ENCODE assay signal across 33 mouse cellular contexts in genomic region chr13:105279397-105280018, GRCm38 (mm10). TPM values are rescaled to one million over a fixed set of nuclear protein-coding genes. Genes with fewer than 3 reads are reported as not detected.
DNase-seq lines count a peak whose midpoint lies in the region; ATAC-seq lines count a peak whose summit lies in the region.
"Had no signal": no experiment of that assay in that cellular context is flagged by ENCODE, and none has a peak within 500 bp of the region (broad histone marks: within the 10 kb centered on the region; RNA-seq: fewer than 3 reads in every experiment).

No protein-coding gene starts in this region.

- no peaks in the 10 kb centered on the region for H3K9me3 ChIP-seq in embryonic facial prominence, embryonic 14.5 days (ENCODE audit: control insufficient read depth, low read length)
- H3K9me3 ChIP-seq in embryonic facial prominence, embryonic 10.5 days, result no peaks in the 10 kb centered on the region
- no peaks in the 10 kb centered on the region for H3K9me3 ChIP-seq in forebrain, embryonic 14.5 days (replicated peaks; ENCODE audit: control insufficient read depth, low read length)
- H3K9me3 ChIP-seq: embryonic facial prominence, embryonic 13.5 days; heart, embryonic 10.5 days; heart, embryonic 15.5 days; hindbrain, embryonic 12.5 days; intestine, embryonic 15.5 days; stomach, embryonic 15.5 days had no signal

- no peak overlapping the region for H3K9ac ChIP-seq in embryonic facial prominence, embryonic 14.5 days (ENCODE audit: low read depth, low read length)
- no peak overlapping the region for H3K9ac ChIP-seq in forebrain, embryonic 14.5 days (ENCODE audit: low read length)
- H3K9ac ChIP-seq: embryonic facial prominence, embryonic 13.5 days; heart, embryonic 15.5 days; hindbrain, embryonic 12.5 days; intestine, embryonic 15.5 days; stomach, embryonic 15.5 days had no signal

- peak; percentile 9 for DNase-seq in embryonic facial prominence, embryonic 14.5 days (ENCODE audit: low spot score)
- no peak for DNase-seq in embryonic facial prominence, embryonic 10.5 days (ENCODE audit: low spot score)
- peak; percentile 36 for DNase-seq in retina, postnatal 1 day
- no peak for DNase-seq in retina, embryonic 14.5 days (ENCODE audit: low spot score)
- DNase-seq in forebrain, embryonic 14.5 days (ENCODE audit: low spot score), result peak; percentile 29
- no peak for DNase-seq in liver
- DNase-seq: adrenal gland, postnatal 25 days; cerebellum, adult 11 months; cerebellum, adult 9-10 months; cerebellum, postnatal 36 days; embryo, embryonic 11 days; gastrocnemius, postnatal 14 days; heart, adult 11 months; kidney, adult 2 months; kidney, postnatal 4 days; layer of hippocampus, postnatal 36 days; lung, postnatal 4 days; thymus, postnatal 14 days had no signal

- peak; percentile 71; the same call in 1 of the 2 replicates for ATAC-seq in embryonic facial prominence, embryonic 14.5 days (ENCODE audit: low read depth)
- peak; percentile 42 for ATAC-seq in forebrain, embryonic 14.5 days
- peak; percentile 92 for ATAC-seq in megakaryocyte-erythroid progenitor cell, adult 5-6 weeks (replicated peaks; ENCODE audit: low FRiP score, low TSS enrichment, poor library complexity, severe bottlenecking)
- ATAC-seq in activated CD4-positive, CD25-positive, alpha-beta regulatory T cell, adult 4 months, result no peak
- ATAC-seq: hindbrain, postnatal 0 days; intestine, embryonic 15.5 days; lung, postnatal 0 days; midbrain, embryonic 16.5 days had no signal

- no peak overlapping the region for H3K27ac ChIP-seq in embryonic facial prominence, embryonic 14.5 days (replicated peaks; ENCODE audit: low read depth, low read length)
- H3K27ac ChIP-seq in embryonic facial prominence, embryonic 10.5 days (replicated peaks), result no peak overlapping the region
- H3K27ac ChIP-seq in forebrain, embryonic 14.5 days (ENCODE audit: low read depth, low read length), result no peak overlapping the region
- H3K27ac ChIP-seq: embryonic facial prominence, embryonic 13.5 days; heart, embryonic 10.5 days; heart, embryonic 15.5 days; hindbrain, embryonic 12.5 days; hindbrain, postnatal 0 days; intestine, embryonic 15.5 days; kidney, postnatal 0 days; stomach, embryonic 15.5 days had no signal

- H3K36me3 ChIP-seq in embryonic facial prominence, embryonic 14.5 days (ENCODE audit: control insufficient read depth, insufficient read depth, low read length), result no peaks in the 10 kb centered on the region
- no peaks in the 10 kb centered on the region for H3K36me3 ChIP-seq in embryonic facial prominence, embryonic 10.5 days (replicated peaks)
- no peaks in the 10 kb centered on the region for H3K36me3 ChIP-seq in forebrain, embryonic 14.5 days (ENCODE audit: control insufficient read depth, insufficient read depth, low read length)
- H3K36me3 ChIP-seq: embryonic facial prominence, embryonic 13.5 days; heart, embryonic 10.5 days; heart, embryonic 15.5 days; hindbrain, embryonic 12.5 days; intestine, embryonic 15.5 days; stomach, embryonic 15.5 days had no signal

- WGBS in embryonic facial prominence, embryonic 14.5 days, result 58% methylated on average over 8 of the region's 8 CpGs
- 52% methylated on average over 8 of the region's 8 CpGs for WGBS in embryonic facial prominence, embryonic 10.5 days
- 9% methylated on average over 8 of the region's 8 CpGs for WGBS in forebrain, embryonic 14.5 days

- H3K4me3 ChIP-seq in embryonic facial prominence, embryonic 14.5 days (ENCODE audit: low read depth, low read length), result no peak overlapping the region
- H3K4me3 ChIP-seq in embryonic facial prominence, embryonic 10.5 days, result no peak overlapping the region
- no peak overlapping the region for H3K4me3 ChIP-seq in forebrain, embryonic 14.5 days (ENCODE audit: low read depth, low read length)
- H3K4me3 ChIP-seq: embryonic facial prominence, embryonic 13.5 days; erythroblast, embryonic 14.5 days; heart, embryonic 10.5 days; heart, embryonic 15.5 days; hindbrain, embryonic 12.5 days; intestine, embryonic 15.5 days; stomach, embryonic 15.5 days had no signal

- no peak overlapping the region for H3K4me2 ChIP-seq in embryonic facial prominence, embryonic 14.5 days (ENCODE audit: low read depth, low read length)
- no peak overlapping the region for H3K4me2 ChIP-seq in forebrain, embryonic 14.5 days (ENCODE audit: low read length)
- H3K4me2 ChIP-seq: embryonic facial prominence, embryonic 13.5 days; heart, embryonic 15.5 days; hindbrain, embryonic 12.5 days; intestine, embryonic 15.5 days; midbrain, embryonic 11.5 days; stomach, embryonic 15.5 days had no signal

- no peaks in the 10 kb centered on the region for H3K27me3 ChIP-seq in embryonic facial prominence, embryonic 14.5 days (replicated peaks; ENCODE audit: control insufficient read depth, insufficient read depth, low read length)
- H3K27me3 ChIP-seq in embryonic facial prominence, embryonic 10.5 days (replicated peaks; ENCODE audit: low read depth, poor library complexity, severe bottlenecking), result no peaks in the 10 kb centered on the region
- H3K27me3 ChIP-seq in forebrain, embryonic 14.5 days (replicated peaks; ENCODE audit: control insufficient read depth, insufficient read depth, low read length), result no peaks in the 10 kb centered on the region
- H3K27me3 ChIP-seq: embryonic facial prominence, embryonic 13.5 days; heart, embryonic 15.5 days; hindbrain, embryonic 12.5 days; intestine, embryonic 15.5 days; stomach, embryonic 15.5 days had no signal

- H3K4me1 ChIP-seq in embryonic facial prominence, embryonic 14.5 days (ENCODE audit: control insufficient read depth, insufficient read depth, low read length), result no peaks in the 10 kb centered on the region
- H3K4me1 ChIP-seq in embryonic facial prominence, embryonic 10.5 days, result no peaks in the 10 kb centered on the region
- H3K4me1 ChIP-seq in forebrain, embryonic 14.5 days (ENCODE audit: control insufficient read depth, insufficient read depth, low read length), result peaks cover 5% of the 10 kb centered on the region
- H3K4me1 ChIP-seq: embryonic facial prominence, embryonic 13.5 days; heart, embryonic 10.5 days; heart, embryonic 15.5 days; hindbrain, embryonic 12.5 days; intestine, embryonic 15.5 days; stomach, embryonic 15.5 days had no signal

RNA-seq across cellular contexts. Expression of gene Rnf180, which starts 15.1 kb away (rescaled TPM):
- 6.1 and 8.6 TPM in 2 replicates for polyA plus RNA-seq in embryonic facial prominence, embryonic 14.5 days (2014; fragmentation: Nextera tagmentation; extraction: Ambion mirVana)
- 5.8 and 7.0 TPM in 2 replicates for polyA plus RNA-seq in embryonic facial prominence, embryonic 10.5 days (2016; fragmentation: Nextera tagmentation; extraction: Ambion mirVana)
- polyA plus RNA-seq in forebrain, embryonic 14.5 days (2014; fragmentation: Nextera tagmentation; extraction: Ambion mirVana), result 35.6 and 42.2 TPM in 2 replicates
- total RNA-seq in megakaryocyte-erythroid progenitor cell, adult 5-6 weeks (2014; fragmentation: Nextera tagmentation), result 3.1 and 3.8 TPM in 2 replicates
- total RNA-seq in megakaryocyte-erythroid progenitor cell, adult 5-6 weeks (2017), result 1.4 and 4.6 TPM in 2 replicates
- under 1 TPM in 1 of 2 experiments, not detected in 1; 0.27 TPM for polyA plus RNA-seq in activated CD4-positive, CD25-positive, alpha-beta regulatory T cell, adult 4 months (2017; shearing (Covaris generic))
- total RNA-seq: neutrophil, adult 5-6 weeks had no signal
- polyA plus RNA-seq: erythroblast, embryonic 14.5 days had no signal

Comparison
In these comparisons a context has a peak if more than half of its experiments do, and no peak if none do; other contexts are left out.
1. DNase-seq: peak in embryonic facial prominence, embryonic 14.5 days (single experiment), retina, postnatal 1 day (single experiment) and forebrain, embryonic 14.5 days (single experiment); none in embryonic facial prominence, embryonic 10.5 days (single experiment), retina, embryonic 14.5 days (single experiment) and liver (single experiment).